Mouse (Mus musculus) small intestine, adult 2 months (tissue): ENCODE data around the gene Bphl. TPM values are rescaled to one million over a fixed set of nuclear protein-coding genes. Genes with fewer than 3 reads are reported as not detected.

Source experiments
- H3K27ac ChIP-seq: fragments of 200-500 bp; 2 replicates; pipeline ENCODE4 v1.5.1; 2012; ENCODE audit warnings: low read depth, low read length, control low read depth, inconsistent platforms; ENCODE audit not compliant: insufficient read depth
- H3K27me3 ChIP-seq: fragments of 200-500 bp; 2 replicates; pipeline ENCODE4 v1.6.1; 2012; ENCODE audit warnings: mild to moderate bottlenecking, moderate library complexity, low read length, inconsistent platforms; ENCODE audit not compliant: control insufficient read depth, insufficient read depth
- H3K36me3 ChIP-seq: fragments of 200-500 bp; 2 replicates; pipeline ENCODE4 v1.6.1; 2012; ENCODE audit warnings: mild to moderate bottlenecking, low read length, control low read depth, inconsistent platforms; ENCODE audit not compliant: control insufficient read depth, insufficient read depth
- H3K4me1 ChIP-seq: fragments of 200-500 bp; 2 replicates; pipeline ENCODE4 v1.6.1; 2012; ENCODE audit warnings: low read length, inconsistent platforms, mixed read lengths; ENCODE audit not compliant: control insufficient read depth, insufficient read depth, insufficient read length
- H3K4me3 ChIP-seq: fragments of 200-500 bp; 2 replicates; pipeline ENCODE4 v1.5.1; 2012; ENCODE audit warnings: low read depth, mild to moderate bottlenecking, control low read depth, inconsistent platforms, low read length, moderate library complexity
- CTCF ChIP-seq: fragments of 200-500 bp; IDR thresholded peaks from 2 replicates; pipeline ENCODE4 v1.5.1; 2012; ENCODE audit warnings: low read depth, mild to moderate bottlenecking, control low read depth, inconsistent platforms, low read length, moderate library complexity, mixed read lengths; ENCODE audit not compliant: insufficient replicate concordance, insufficient read length; ENCODE audit errors: extremely low read depth
- POLR2A ChIP-seq: fragments of 200-500 bp; IDR thresholded peaks from 2 replicates; pipeline ENCODE4 v1.6.1; 2012; ENCODE audit warnings: low read depth, mild to moderate bottlenecking, control low read depth, inconsistent platforms, low read length, moderate library complexity
- WGBS: fragments of 180-500 bp; shearing (Covaris S2); methylation state at CpG from one replicate; pipeline ENCODE4 v1.1.7; 2018; 5-methylcytosine and 5-hydroxymethylcytosine counted together
- polyA plus RNA-seq: library from polyadenylated mRNA; depleted of rRNA; stranded (reverse); fragments of >200 nt; gene quantifications from 2 replicates; pipeline ENCODE4 v1.2.3, GENCODE M21; 2012

The Bphl gene
- polyA plus RNA-seq, 1 experiment, result 11.0 TPM

DNA sequence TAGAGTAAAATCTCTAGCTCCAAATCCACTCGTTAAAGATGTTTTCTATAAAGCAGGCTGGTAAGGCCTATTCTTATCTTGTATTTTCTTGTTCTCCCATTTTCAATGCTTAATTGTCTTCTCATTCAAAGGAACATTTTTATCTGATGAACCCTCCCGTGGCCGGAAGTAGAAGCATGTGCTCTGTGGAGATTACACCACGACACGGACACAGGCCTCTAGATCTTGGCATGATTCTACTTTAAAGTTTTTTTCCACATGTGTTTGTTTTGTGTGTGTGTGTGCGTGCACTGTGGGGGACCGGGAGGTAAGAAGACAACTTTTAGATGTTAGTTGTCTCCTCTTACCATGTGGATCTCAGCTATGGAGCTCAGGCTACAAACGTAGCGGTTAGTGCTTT, 64.5 kb downstream of the Bphl start:
- Histone ChIP-seq H3K36me3 (no peaks in the 10 kb centered on the region), H3K4me3 (no peak overlapping the region), H3K4me1 (no peaks in the 10 kb centered on the region), H3K27me3 (no peaks in the 10 kb centered on the region), H3K27ac (no peak overlapping the region)
- WGBS, result 80% methylated on average over 9 of the region's 9 CpGs
- TF ChIP-seq CTCF, result no peak
- TF ChIP-seq POLR2A, result no peak

DNA sequence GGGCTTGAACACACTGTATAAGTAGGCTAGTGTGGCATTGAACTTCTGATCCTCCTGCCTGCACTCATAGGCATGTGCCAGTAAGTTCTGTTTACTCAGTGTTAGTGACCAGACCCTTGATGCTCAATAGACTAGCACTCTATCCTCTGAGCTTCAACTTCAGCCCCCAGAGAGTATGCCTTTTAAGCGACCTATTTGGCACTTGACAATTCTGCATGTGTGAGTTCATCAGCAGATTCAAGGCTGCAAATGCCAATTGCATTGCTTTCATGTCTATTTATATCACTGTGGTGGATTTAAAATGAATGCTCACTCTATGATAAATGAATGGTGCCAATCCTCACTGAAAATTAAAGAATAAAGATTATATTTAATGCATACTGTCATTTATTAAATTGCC, 68.0 kb downstream of the Bphl start:
- TF ChIP-seq POLR2A, result no peak
- TF ChIP-seq CTCF, result no peak
- Histone ChIP-seq H3K27ac (no peak overlapping the region), H3K4me1 (no peaks in the 10 kb centered on the region), H3K27me3 (no peaks in the 10 kb centered on the region), H3K4me3 (no peak overlapping the region), H3K36me3 (no peaks in the 10 kb centered on the region)
- WGBS, result 75% methylated on average over 1 of the region's 1 CpGs

DNA sequence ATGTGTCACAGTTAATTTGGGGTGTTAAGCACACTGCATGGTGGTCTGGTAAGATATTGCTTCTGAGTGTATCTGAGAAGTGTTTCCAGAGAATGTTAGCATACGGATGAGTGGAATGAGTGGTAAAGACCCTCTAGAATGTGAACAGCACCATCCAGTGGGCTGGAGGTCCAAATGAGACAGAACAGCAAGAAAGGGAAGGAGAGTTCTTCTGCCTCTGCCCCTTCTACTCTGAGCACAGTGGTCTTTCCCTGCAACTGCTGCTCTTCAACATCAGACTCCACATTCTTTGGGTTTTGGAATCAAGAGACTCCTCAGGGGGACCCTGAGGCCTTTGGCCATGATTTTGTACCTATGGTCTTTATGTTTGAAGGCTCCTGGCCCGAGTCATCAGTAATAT, 68.9 kb downstream of the Bphl start:
- no peak for TF ChIP-seq POLR2A
- TF ChIP-seq CTCF, result no peak
- Histone ChIP-seq H3K4me3 (no peak overlapping the region), H3K36me3 (no peaks in the 10 kb centered on the region), H3K4me1 (no peaks in the 10 kb centered on the region), H3K27ac (no peak overlapping the region), H3K27me3 (no peaks in the 10 kb centered on the region)
- 92% methylated on average over 2 of the region's 2 CpGs for WGBS

DNA sequence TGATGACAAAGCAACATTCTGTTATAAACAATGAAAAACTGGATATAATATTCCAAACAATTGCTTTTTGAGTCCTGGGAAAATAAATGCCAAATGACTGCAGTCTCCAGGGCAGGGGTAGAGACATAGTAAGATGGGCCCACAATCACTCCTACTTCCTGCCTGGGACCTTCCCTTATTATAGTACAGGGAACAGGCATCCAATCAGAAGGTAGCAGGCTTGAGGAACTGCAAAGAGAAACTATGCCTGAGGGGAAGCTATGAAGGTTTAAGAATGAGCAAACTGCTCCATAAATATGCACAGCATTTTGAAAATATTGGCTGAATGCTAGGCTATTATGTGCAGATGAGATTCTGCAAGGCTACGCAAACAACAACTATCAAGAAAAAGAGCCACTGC, 69.6 kb downstream of the Bphl start:
- Histone ChIP-seq H3K4me3 (no peak overlapping the region), H3K27ac (no peak overlapping the region), H3K4me1 (peaks cover under 1% of the 10 kb centered on the region; the same call in 1 of the 2 replicates), H3K36me3 (no peaks in the 10 kb centered on the region), H3K27me3 (no peaks in the 10 kb centered on the region)
- 91% methylated on average over 1 of the region's 1 CpGs for WGBS
- TF ChIP-seq POLR2A (no peak), CTCF (no peak)

DNA sequence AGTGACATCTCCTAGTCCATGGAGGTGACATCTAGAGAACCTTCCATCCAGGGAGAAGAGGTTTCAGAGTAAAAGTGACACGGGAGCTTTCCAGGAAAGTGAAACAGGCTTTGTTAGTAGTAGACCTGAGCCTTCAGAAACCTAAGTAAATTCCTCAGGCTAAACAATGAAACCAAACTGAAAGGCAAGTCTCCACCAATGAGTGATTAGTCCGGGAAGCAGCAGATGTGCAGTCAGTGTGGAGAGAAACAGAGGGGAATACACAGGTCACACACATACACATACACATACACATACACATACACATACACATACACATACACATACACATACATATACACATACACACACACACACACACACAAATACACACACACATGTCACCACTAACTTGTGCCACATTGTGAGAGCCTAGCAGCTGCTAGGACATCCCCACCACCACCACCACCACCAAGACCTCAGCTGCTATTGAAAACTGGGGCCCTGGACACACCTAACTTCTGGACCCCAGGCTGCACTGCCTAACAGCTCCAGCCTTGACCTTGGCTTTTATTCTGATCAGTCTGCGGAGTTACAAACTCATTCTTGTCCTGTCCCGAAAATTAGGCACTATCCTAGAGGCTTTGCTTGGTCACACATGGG, 71.8 kb downstream of the Bphl start:
- Histone ChIP-seq H3K4me1 (peaks cover 9% of the 10 kb centered on the region; the same call in 1 of the 2 replicates), H3K27me3 (no peaks in the 10 kb centered on the region), H3K4me3 (no peak overlapping the region), H3K27ac (no peak overlapping the region), H3K36me3 (no peaks in the 10 kb centered on the region)
- 92% methylated on average over 4 of the region's 4 CpGs for WGBS
- TF ChIP-seq POLR2A, result no peak
- no peak for TF ChIP-seq CTCF

DNA sequence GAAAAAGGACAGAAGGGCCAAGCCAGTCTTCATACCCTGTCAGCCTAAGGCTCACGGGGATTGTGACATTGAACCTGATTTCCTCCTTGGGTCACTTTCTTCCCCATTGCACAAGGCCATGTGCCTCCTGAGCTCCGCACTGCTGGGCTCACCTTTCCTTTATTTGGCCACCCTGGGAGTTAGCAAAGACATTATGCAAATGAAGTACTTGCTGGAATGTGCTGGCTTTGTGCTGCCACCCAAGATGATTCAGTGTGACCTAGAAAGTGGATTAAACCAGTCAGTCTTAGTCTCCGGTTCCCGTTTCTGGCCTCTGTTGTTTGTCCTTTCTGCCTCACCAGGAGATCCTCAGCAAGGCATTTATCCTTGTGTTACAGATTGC, 72.3 kb downstream of the Bphl start:
- Histone ChIP-seq H3K4me1 (peaks cover 9% of the 10 kb centered on the region; the same call in 1 of the 2 replicates), H3K27ac (no peak overlapping the region), H3K27me3 (no peaks in the 10 kb centered on the region), H3K36me3 (no peaks in the 10 kb centered on the region), H3K4me3 (no peak overlapping the region)
- WGBS, result 88% methylated on average over 4 of the region's 4 CpGs
- TF ChIP-seq CTCF, result no peak
- no peak for TF ChIP-seq POLR2A

DNA sequence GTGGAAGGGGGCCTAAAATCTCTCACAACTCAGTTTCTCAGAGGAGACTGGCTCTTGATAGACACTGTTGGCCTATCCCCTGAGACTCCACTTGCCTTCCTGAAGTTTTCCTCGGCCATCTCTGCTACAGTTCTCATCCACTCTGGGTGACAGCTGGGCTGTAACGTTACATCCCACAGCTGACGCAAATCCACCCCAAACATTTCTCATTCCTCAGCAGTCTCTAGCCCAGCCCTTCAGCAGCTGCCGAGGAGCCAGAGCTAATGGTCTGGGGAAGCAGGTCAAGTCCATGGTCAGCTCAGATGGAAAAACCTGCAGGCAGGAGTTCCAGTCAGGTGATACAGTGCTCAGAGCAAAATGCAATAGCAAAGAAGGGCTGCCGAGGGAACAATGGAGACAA, 73.6 kb downstream of the Bphl start:
- H3K27ac ChIP-seq, result no peak overlapping the region

DNA sequence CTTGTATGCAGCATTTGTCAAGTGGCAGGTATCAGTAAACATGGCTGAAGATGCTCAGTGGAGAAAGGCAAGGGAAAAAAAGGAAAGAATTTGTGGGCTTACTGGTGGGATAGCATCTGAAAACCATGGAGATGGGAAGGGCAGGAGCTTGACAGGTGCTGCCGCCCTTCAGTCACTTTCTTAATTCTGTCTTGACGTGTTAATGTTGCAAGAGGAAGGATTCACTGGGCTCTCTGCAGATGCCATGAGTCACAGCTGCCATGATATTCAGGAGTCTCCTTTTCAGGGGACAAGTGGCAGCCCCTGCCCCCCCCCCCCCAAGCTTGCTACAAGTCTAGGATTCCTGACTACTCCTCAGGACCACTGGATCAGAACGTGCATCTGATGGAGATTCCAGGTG, 74.5 kb downstream of the Bphl start:
- WGBS, result 68% methylated on average over 3 of the region's 3 CpGs
- H3K27ac ChIP-seq, result no peak overlapping the region
- TF ChIP-seq CTCF, result no peak
- TF ChIP-seq POLR2A, result no peak

More for the DNA sequence above, 73.6 kb downstream of the Bphl start:
- WGBS, result 77% methylated on average over 5 of the region's 5 CpGs
- H3K4me1 ChIP-seq, result peaks cover 9% of the 10 kb centered on the region; the same call in 1 of the 2 replicates
- TF ChIP-seq CTCF, result no peak
- no peak for TF ChIP-seq POLR2A
- H3K4me3 ChIP-seq, result no peak overlapping the region
- H3K27me3 ChIP-seq, result no peaks in the 10 kb centered on the region
- no peaks in the 10 kb centered on the region for H3K36me3 ChIP-seq

More for the DNA sequence above, 74.5 kb downstream of the Bphl start:
- no peak overlapping the region for H3K4me3 ChIP-seq
- no peaks in the 10 kb centered on the region for H3K27me3 ChIP-seq
- H3K4me1 ChIP-seq, result peaks cover 9% of the 10 kb centered on the region; the same call in 1 of the 2 replicates
- H3K36me3 ChIP-seq, result no peaks in the 10 kb centered on the region
